Mouse (Mus musculus): ENCODE data around the gene Samd1. TPM values are rescaled to one million over a fixed set of nuclear protein-coding genes. Genes with fewer than 3 reads are reported as not detected.
"Not testable (repeated sequence)": the region's sequence is repeated elsewhere in the genome, so short reads cannot be mapped to it uniquely, and the experiment has no call there.

Gene Samd1
- polyA plus RNA-seq, 1 experiment from 2014 or later: 5.6 TPM

- Histone ChIP-seq H3K9ac (no peak overlapping the region), H3K4me2 (no peak overlapping the region), H3K9me3 (replicated peaks) (no peaks in the 10 kb centered on the region), H3K4me1 (replicated peaks) (peaks cover 47% of the 10 kb centered on the region), H3K4me3 (no peak overlapping the region), H3K27ac (no peak overlapping the region), H3K36me3 (no peaks in the 10 kb centered on the region; the same call in none of the 2 replicates), H3K27me3 (no peaks in the 10 kb centered on the region)
- 69% methylated on average over 12 of the region's 12 CpGs for WGBS
- ATAC-seq (replicated peaks; ENCODE audit: insufficient number of reproducible peaks, insufficient read depth, low FRiP score, low read depth): no peak
These were observed 5.6 kb downstream of the Samd1 start for GRCm38 (mm10) chr8:84002957-84003611.

- ATAC-seq (replicated peaks; ENCODE audit: insufficient number of reproducible peaks, insufficient read depth, low FRiP score, low read depth): no peak
- no peaks in the 10 kb centered on the region; the same call in none of the 2 replicates for H3K36me3 ChIP-seq
- no peak overlapping the region for H3K27ac ChIP-seq
- no peaks in the 10 kb centered on the region for H3K27me3 ChIP-seq
- peak overlapping the region; percentile 93 for H3K4me2 ChIP-seq
- WGBS: 68% methylated on average over 6 of the region's 6 CpGs
- peak overlapping the region; percentile 80; the same call in 1 of the 2 replicates for H3K9ac ChIP-seq
- no peaks in the 10 kb centered on the region for H3K9me3 ChIP-seq (replicated peaks)
- peaks cover 43% of the 10 kb centered on the region for H3K4me1 ChIP-seq (replicated peaks)
- H3K4me3 ChIP-seq: peak overlapping the region; percentile 77
These were observed 6.3 kb downstream of the Samd1 start for GRCm38 (mm10) chr8:84003612-84004246.

- H3K4me1 ChIP-seq (replicated peaks): peaks cover 35% of the 10 kb centered on the region
- no peaks in the 10 kb centered on the region for H3K27me3 ChIP-seq
- H3K27ac ChIP-seq: peak overlapping the region; percentile 80
- peak overlapping the region; percentile 93 for H3K4me2 ChIP-seq
- peak overlapping the region; percentile 77 for H3K4me3 ChIP-seq
- peak; percentile 86 for ATAC-seq (replicated peaks; ENCODE audit: insufficient number of reproducible peaks, insufficient read depth, low FRiP score, low read depth)
- H3K9me3 ChIP-seq (replicated peaks): no peaks in the 10 kb centered on the region
- WGBS: under 1% methylated on average over 30 of the region's 30 CpGs
- H3K36me3 ChIP-seq: no peaks in the 10 kb centered on the region; the same call in none of the 2 replicates
- peak overlapping the region; percentile 80 for H3K9ac ChIP-seq
These were observed 7.2 kb downstream of the Samd1 start for GRCm38 (mm10) chr8:84004533-84005201.

DNA sequence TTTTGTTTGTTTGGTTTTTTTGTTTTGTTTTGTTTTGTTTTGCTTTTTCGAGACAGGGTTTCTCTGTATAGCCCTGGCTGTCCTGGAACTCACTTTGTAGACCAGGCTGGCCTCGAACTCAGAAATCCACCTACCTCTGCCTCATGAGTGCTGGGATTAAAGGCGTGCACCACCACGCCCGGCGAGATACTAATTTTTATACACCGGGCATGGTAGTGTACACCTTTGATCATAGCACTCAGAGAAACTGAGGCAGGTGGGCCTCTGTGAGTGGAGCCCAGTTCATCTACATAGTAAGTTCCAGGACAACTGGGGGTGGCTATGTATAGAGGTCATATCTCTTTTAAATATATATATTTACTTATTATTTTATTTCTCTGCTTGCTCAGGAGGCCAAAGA, 8.0 kb downstream of the Samd1 start:
- H3K27me3 ChIP-seq; H3K27ac ChIP-seq; H3K4me2 ChIP-seq; H3K4me3 ChIP-seq; H3K9me3 ChIP-seq (replicated peaks); H3K9ac ChIP-seq; ATAC-seq (replicated peaks; ENCODE audit: insufficient number of reproducible peaks, insufficient read depth, low FRiP score, low read depth); H3K36me3 ChIP-seq: not testable (repeated sequence)
- 96% methylated on average over 7 of the region's 7 CpGs for WGBS
- H3K4me1 ChIP-seq (replicated peaks): peaks cover 37% of the 10 kb centered on the region

DNA sequence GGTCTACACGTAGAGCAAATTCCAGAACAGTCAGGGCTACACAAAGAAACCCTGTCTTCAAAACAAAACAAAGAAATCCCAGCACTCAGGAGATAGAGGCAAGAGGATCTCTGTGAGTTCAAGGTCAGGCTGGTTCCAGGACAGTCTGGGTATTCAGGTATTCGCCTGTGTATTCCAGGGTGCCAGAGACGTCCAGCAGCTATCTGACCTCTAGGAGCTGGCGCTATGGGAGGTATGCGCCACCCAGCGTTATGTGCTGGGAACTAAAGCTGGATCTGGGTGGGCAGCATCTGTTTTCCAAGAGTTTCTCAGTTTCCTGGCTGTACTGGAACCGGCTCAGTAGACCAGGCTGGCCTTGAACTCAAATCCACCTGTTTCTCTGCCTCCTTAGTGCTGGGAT, 10.9 kb downstream of the Samd1 start:
- peaks cover 35% of the 10 kb centered on the region for H3K27me3 ChIP-seq
- WGBS: 38% methylated on average over 7 of the region's 7 CpGs
- no peak for ATAC-seq (replicated peaks; ENCODE audit: insufficient number of reproducible peaks, insufficient read depth, low FRiP score, low read depth)

GRCm38 (mm10) chr8:84009876-84010275, 12.4 kb downstream of the Samd1 start:
- Histone ChIP-seq H3K4me3 (no peak overlapping the region; the same call in 1 of the 2 replicates), H3K4me1 (replicated peaks) (peaks cover 32% of the 10 kb centered on the region), H3K9me3 (replicated peaks) (no peaks in the 10 kb centered on the region), H3K36me3 (no peaks in the 10 kb centered on the region), H3K9ac (no peak overlapping the region), H3K27ac (no peak overlapping the region), H3K4me2 (no peak overlapping the region), H3K27me3 (peaks cover 40% of the 10 kb centered on the region)
- WGBS: 2% methylated on average over 11 of the region's 11 CpGs
- ATAC-seq (replicated peaks; ENCODE audit: insufficient number of reproducible peaks, insufficient read depth, low FRiP score, low read depth): no peak

More for the DNA sequence above, 10.9 kb downstream of the Samd1 start:
- no peak overlapping the region for H3K4me3 ChIP-seq
- no peak overlapping the region for H3K4me2 ChIP-seq
- H3K9me3 ChIP-seq (replicated peaks): no peaks in the 10 kb centered on the region
- H3K27ac ChIP-seq: no peak overlapping the region
- H3K36me3 ChIP-seq: no peaks in the 10 kb centered on the region
- H3K9ac ChIP-seq: no peak overlapping the region
- H3K4me1 ChIP-seq (replicated peaks): peaks cover 42% of the 10 kb centered on the region

DNA sequence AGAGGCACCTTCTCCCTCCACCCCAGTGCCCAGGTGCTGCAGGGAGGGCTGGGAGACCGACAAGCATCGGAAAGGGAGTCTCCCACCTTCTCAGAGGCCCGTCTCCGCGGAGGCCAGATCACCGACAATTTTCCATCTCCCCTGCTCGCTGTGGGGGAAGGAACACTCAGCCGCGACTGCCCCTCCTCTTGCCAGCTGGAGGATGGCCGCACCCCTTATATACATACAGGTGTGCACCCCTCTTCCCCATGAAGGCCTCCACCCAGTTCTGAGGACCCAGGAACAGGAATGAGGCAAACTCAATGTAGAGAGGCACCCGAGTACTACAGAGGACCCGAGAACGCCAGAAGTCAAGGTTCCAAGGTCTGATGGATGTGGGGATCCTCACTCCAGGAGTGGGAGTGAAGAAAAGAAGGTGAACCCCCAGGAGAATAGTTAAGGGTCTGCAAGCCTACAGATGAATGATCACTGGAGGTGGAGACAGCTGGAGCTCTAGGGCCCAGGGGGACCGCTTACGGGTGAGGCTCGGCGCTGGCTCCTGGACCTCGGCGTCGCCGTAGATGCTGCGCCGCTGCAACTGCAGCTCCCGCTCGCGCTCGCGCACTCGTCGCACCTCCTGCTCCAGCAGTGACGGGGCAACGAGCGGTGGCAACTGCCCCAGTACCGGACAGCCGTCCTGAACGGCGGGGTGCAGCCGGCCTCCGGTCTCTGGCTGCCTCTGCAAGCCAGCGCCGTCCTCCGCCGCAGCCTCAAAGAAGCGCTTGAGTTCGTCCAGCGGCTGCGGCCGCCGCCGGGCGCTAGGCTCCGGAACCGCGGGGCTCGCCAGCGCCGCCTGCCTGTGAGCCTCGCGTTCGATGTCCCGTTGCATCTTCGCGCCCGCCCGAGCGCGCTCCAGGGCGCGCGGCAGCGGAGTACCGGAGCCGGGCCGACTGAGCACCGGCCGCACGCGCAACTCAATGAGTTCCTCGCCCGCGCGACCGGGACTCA, 13.4 kb downstream of the Samd1 start:
- no peak overlapping the region for H3K27ac ChIP-seq
- peak overlapping the region; percentile 61 for H3K9ac ChIP-seq
- H3K4me2 ChIP-seq: peak overlapping the region; percentile 100
- H3K4me1 ChIP-seq (replicated peaks): peaks cover 28% of the 10 kb centered on the region
- no peaks in the 10 kb centered on the region for H3K36me3 ChIP-seq
- peak; percentile 40 for ATAC-seq (replicated peaks; ENCODE audit: insufficient number of reproducible peaks, insufficient read depth, low FRiP score, low read depth)
- peaks cover 40% of the 10 kb centered on the region for H3K27me3 ChIP-seq
- H3K9me3 ChIP-seq (replicated peaks): no peaks in the 10 kb centered on the region
- peak overlapping the region; percentile 62 for H3K4me3 ChIP-seq
- 1% methylated on average over 76 of the region's 83 CpGs for WGBS

GRCm38 (mm10) chr8:84011705-84012498, 14.4 kb downstream of the Samd1 start, which contains the start of gene 2210011C24Rik:
TSS of gene 2210011C24Rik (minus strand) at chr8:84012171.
- ATAC-seq (replicated peaks; ENCODE audit: insufficient number of reproducible peaks, insufficient read depth, low FRiP score, low read depth): no peak

DNA sequence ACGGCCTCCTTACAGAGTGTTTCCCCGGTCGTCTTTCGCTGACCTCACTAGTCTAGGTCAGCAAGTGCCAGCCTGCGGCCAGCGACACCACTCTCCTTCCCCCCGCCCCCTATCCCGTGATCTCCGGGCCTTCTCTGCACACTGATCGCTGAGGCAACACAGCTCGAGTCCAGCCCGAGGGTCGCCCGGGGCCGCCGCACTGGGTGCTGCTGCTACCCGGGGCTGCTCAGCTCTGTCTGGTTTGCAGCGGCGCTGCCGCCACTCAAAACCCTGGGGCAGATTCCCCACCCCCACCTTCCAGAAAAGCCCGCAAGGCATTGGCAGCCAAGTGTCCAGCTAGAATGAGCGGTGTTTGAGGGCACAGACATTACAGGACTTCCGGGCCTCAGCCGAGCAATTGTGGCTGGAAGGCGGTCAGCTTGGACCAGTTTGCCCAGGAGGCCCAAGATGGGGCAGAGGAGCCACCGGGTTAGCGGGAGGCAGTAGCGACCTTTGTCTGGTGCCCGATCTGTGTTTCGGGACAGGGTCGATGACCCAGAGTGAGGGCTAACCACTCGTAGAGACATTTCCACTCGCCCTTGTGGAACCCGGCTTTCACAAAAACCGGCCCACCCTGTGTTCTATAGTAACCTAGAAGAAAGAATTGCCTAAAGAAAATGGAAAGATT, 15.2 kb downstream of the Samd1 start:
- H3K4me1 ChIP-seq (replicated peaks): peaks cover 28% of the 10 kb centered on the region
- ATAC-seq (replicated peaks; ENCODE audit: insufficient number of reproducible peaks, insufficient read depth, low FRiP score, low read depth): no peak
- 20% methylated on average over 35 of the region's 35 CpGs for WGBS
- peaks cover 40% of the 10 kb centered on the region for H3K27me3 ChIP-seq
- H3K9me3 ChIP-seq (replicated peaks): no peaks in the 10 kb centered on the region
- H3K4me2 ChIP-seq: peak overlapping the region; percentile 100
- peak overlapping the region; percentile 62 for H3K4me3 ChIP-seq
- no peak overlapping the region for H3K27ac ChIP-seq
- 0 out of 2 replicates have a peak overlapping the region, but pooled peaks have one; percentile 19 for H3K9ac ChIP-seq
- H3K36me3 ChIP-seq: no peaks in the 10 kb centered on the region

More at GRCm38 (mm10) chr8:84011705-84012498, 14.4 kb downstream of the Samd1 start, which contains the start of gene 2210011C24Rik:
- Histone ChIP-seq H3K4me2 (peak within 1 kb of the TSS; percentile 100), H3K36me3 (no peaks in the 10 kb centered on the region), H3K27me3 (peaks cover 40% of the 10 kb centered on the region), H3K9ac (peak within 1 kb of the TSS; percentile 61), H3K4me3 (peak within 1 kb of the TSS; percentile 62), H3K4me1 (replicated peaks) (peaks cover 28% of the 10 kb centered on the region), H3K27ac (no peak within 1 kb of the TSS), H3K9me3 (replicated peaks) (no peaks in the 10 kb centered on the region)
- WGBS: 1% methylated on average over 45 of the region's 45 CpGs
